Mouse (Mus musculus): ENCODE data around the gene Gm19935. TPM values are rescaled to one million over a fixed set of nuclear protein-coding genes. Genes with fewer than 3 reads are reported as not detected.

The Gm19935 gene
- polyA plus RNA-seq, 1 experiment: not detected

DNA sequence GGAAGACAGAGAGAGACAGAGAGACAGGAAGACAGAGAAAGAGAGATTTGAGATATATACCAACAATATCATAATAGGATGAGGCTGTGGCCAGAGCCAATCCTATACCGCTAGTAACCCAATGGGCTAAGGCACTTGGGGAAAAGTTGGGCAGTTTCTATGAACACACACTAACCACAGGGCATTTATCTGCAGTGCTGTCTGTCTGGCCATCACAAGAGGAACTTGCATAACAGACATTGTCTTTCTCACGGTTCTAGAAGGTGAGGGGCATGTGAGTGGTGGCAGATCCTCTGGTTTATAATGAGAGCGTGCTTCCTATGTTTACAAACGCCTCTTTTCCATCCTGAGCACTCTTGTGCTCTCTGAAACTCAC lies 3.1 kb upstream of the Gm19935 start:
- H3ac ChIP-seq (ENCODE audit: control insufficient read depth, insufficient read length): no peak overlapping the region
- no peak overlapping the region for H3K4me2 ChIP-seq (ENCODE audit: low read depth)
- TF ChIP-seq TCF3 (IDR thresholded peaks at IDR 0.05; ENCODE audit: insufficient read length, low read depth): no peak
- no peak for TF ChIP-seq USF1 (IDR thresholded peaks at IDR 0.05; ENCODE audit: low read depth)
- TF ChIP-seq MAX (IDR thresholded peaks at IDR 0.05; ENCODE audit: low read depth): no peak
- TF ChIP-seq TCF12 (IDR thresholded peaks at IDR 0.05; ENCODE audit: insufficient read depth, poor library complexity, severe bottlenecking): no peak
- TF ChIP-seq CEBPB (IDR thresholded peaks at IDR 0.05; ENCODE audit: insufficient read depth, poor library complexity, severe bottlenecking): no peak
- no peak for TF ChIP-seq REST (IDR thresholded peaks at IDR 0.05; ENCODE audit: insufficient read depth, insufficient read length)
- no peak for TF ChIP-seq E2F4 (IDR thresholded peaks at IDR 0.05; ENCODE audit: insufficient read depth)
- TF ChIP-seq POLR2AphosphoS2 (IDR thresholded peaks at IDR 0.05; ENCODE audit: insufficient read length, low read depth): no peak
- no peak for TF ChIP-seq MYOD1 (IDR thresholded peaks at IDR 0.05; ENCODE audit: control insufficient read depth in 1 of 3, insufficient read length in 2 of 3, low read depth in 2 of 3)
- TF ChIP-seq SRF (IDR thresholded peaks at IDR 0.05; ENCODE audit: control insufficient read depth, insufficient read length, low read depth): no peak
- TF ChIP-seq MYOG (IDR thresholded peaks at IDR 0.05; ENCODE audit: control insufficient read depth in 1 of 3, insufficient read depth in 1 of 3, insufficient read length in 2 of 3, low read depth in 2 of 3): no peak
- TF ChIP-seq POLR2A (IDR thresholded peaks at IDR 0.05; ENCODE audit: insufficient read length, low read depth): no peak
- H3K4me3 ChIP-seq: no peak overlapping the region
- H3K27me3 ChIP-seq (ENCODE audit: control insufficient read depth, insufficient read depth, insufficient read length): no peaks in the 10 kb centered on the region
- no peaks in the 10 kb centered on the region for H3K36me3 ChIP-seq (ENCODE audit: control insufficient read depth, insufficient read depth)
- no peaks in the 10 kb centered on the region for H3K79me2 ChIP-seq (ENCODE audit: control insufficient read depth, insufficient read depth)

DNA sequence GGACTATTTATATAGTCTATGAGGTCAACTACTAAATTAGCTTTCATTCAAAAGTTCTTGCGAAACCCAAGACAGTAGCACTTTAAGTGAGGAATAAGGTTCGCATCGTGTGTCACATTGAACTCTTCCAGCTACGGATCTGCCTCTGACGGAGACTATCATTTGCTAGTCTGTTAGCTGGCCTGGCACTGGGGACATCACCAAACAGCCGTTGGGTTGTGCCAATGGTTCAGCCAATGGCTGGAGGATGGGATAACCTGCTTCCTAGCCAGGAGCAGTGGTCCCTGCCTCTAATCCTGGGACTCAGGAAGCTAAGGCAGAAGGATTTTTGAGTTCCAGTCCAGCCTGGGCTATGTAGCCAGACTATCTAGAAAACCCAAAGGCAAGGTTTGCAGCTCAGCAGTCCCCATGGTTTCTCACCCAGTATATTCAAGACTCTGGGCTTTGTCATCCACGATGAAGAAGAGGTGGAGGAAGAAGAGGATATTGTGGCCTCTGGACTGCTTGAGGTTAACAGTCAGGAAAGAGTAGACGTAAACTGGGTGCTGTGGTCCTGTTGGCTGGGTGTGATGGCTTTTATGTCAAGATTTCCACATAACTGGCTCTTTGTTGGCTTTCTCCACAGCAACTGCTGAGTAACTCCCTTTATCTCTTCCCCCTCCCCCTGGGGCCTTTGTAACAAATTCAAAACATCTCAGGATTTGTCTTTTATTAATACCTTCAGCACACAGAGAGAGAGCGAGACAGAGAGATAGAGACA lies 2.5 kb upstream of the Gm19935 start:
- Histone ChIP-seq H3K36me3 (ENCODE audit: control insufficient read depth, insufficient read depth) (no peaks in the 10 kb centered on the region), H3K79me2 (ENCODE audit: control insufficient read depth, insufficient read depth) (no peaks in the 10 kb centered on the region), H3ac (ENCODE audit: control insufficient read depth, insufficient read length) (no peak overlapping the region), H3K4me2 (ENCODE audit: low read depth) (no peak overlapping the region), H3K27me3 (ENCODE audit: control insufficient read depth, insufficient read depth, insufficient read length) (no peaks in the 10 kb centered on the region), H3K4me3 (no peak overlapping the region)
- no peak for TF ChIP-seq E2F4 (IDR thresholded peaks at IDR 0.05; ENCODE audit: insufficient read depth)
- TF ChIP-seq CEBPB (IDR thresholded peaks at IDR 0.05; ENCODE audit: insufficient read depth, poor library complexity, severe bottlenecking): no peak
- no peak for TF ChIP-seq POLR2A (IDR thresholded peaks at IDR 0.05; ENCODE audit: insufficient read length, low read depth)
- TF ChIP-seq MYOG (IDR thresholded peaks at IDR 0.05; ENCODE audit: control insufficient read depth in 1 of 3, insufficient read depth in 1 of 3, insufficient read length in 2 of 3, low read depth in 2 of 3): no peak
- no peak for TF ChIP-seq TCF3 (IDR thresholded peaks at IDR 0.05; ENCODE audit: insufficient read length, low read depth)
- no peak for TF ChIP-seq REST (IDR thresholded peaks at IDR 0.05; ENCODE audit: insufficient read depth, insufficient read length)
- no peak for TF ChIP-seq SRF (IDR thresholded peaks at IDR 0.05; ENCODE audit: control insufficient read depth, insufficient read length, low read depth)

DNA sequence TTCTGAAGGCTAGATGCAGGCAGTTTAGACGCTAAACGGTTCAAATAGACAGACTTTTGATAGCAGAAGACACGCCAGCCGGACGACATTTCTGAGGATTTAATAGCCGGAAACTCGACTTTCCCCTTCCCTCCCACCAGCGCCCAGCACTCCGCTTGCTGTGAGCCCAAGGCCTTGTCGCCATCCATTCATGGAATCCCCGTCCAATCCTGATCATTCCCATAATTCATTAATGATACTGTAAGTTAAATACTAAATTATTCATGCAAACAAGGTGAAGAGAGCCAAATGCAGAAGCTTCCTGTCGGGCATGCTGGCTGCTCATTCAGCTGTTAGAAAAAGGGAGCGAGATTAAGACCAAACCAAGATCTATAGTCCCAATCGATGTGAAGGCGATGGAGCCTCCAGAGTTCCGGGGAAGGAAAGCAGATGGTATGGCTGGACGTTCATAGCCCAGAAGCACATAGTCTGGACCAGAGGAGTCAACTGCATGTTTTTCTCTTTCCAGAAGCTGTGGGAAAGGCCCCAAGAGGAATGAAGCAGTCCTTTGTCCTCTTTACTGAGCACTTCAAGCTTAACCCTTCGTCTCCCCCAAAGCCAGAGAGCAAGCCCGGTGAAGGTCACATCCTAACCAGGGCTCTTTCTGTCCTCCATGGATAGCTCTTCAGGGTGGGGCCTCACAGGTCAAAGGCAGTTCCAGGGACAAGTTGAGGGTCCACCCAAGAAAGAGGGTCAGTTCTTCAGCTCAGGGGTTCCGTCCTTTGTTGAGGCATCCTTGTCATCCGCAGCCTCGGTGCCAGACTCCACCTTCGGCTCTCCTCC lies 921 bp downstream of the Gm19935 start:
- Histone ChIP-seq H3K36me3 (ENCODE audit: control insufficient read depth, insufficient read depth) (no peaks in the 10 kb centered on the region), H3K27me3 (ENCODE audit: control insufficient read depth, insufficient read depth, insufficient read length) (no peaks in the 10 kb centered on the region)

DNA sequence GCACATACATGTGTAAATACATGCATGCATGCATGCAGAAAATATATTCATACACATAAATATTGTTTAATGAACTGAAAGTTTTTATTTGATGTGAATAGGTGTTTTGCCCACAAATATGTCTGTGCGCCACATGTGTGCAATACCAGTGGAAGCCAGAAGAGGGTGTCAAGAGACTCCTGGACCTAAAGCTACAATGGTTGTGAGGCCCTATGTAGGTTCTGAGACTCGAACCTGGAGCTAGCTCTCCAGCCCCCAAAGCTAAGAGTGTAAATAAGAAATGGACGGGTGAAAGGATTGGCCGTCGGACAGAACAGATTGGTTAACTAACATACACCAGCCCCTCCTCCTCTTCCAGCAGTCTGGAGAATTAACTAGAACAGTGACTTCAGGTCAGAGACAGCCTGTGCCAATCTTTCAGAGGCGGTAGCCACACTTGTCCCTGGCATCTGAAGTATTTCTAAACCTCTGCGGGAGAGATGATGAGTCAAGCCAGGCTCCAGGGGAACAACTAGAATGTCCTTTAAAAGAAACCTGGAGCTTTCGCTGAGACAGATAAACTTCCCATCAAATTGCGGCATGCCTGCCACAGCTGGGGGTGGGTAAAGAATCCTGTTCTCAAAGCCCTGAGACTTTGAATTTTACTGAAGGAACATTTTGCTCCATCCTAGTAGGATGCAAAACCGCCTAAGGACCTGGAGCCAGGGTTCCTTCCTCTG lies 3.4 kb downstream of the Gm19935 start:
- Histone ChIP-seq H3K4me3 (no peak overlapping the region), H3K4me2 (ENCODE audit: low read depth) (no peak overlapping the region), H3K79me2 (ENCODE audit: control insufficient read depth, insufficient read depth) (no peaks in the 10 kb centered on the region), H3K27me3 (ENCODE audit: control insufficient read depth, insufficient read depth, insufficient read length) (no peaks in the 10 kb centered on the region), H3K36me3 (ENCODE audit: control insufficient read depth, insufficient read depth) (no peaks in the 10 kb centered on the region), H3ac (ENCODE audit: control insufficient read depth, insufficient read length) (no peak overlapping the region)
- TF ChIP-seq CEBPB (IDR thresholded peaks at IDR 0.05; ENCODE audit: insufficient read depth, poor library complexity, severe bottlenecking): no peak
- no peak for TF ChIP-seq TCF12 (IDR thresholded peaks at IDR 0.05; ENCODE audit: insufficient read depth, poor library complexity, severe bottlenecking)
- TF ChIP-seq MYOG (IDR thresholded peaks at IDR 0.05; ENCODE audit: control insufficient read depth in 1 of 3, insufficient read depth in 1 of 3, insufficient read length in 2 of 3, low read depth in 2 of 3): no peak
- TF ChIP-seq TCF3 (IDR thresholded peaks at IDR 0.05; ENCODE audit: insufficient read length, low read depth): no peak
- TF ChIP-seq E2F4 (IDR thresholded peaks at IDR 0.05; ENCODE audit: insufficient read depth): no peak
- TF ChIP-seq USF1 (IDR thresholded peaks at IDR 0.05; ENCODE audit: low read depth): no peak
- TF ChIP-seq SRF (IDR thresholded peaks at IDR 0.05; ENCODE audit: control insufficient read depth, insufficient read length, low read depth): no peak

More for the DNA sequence above, 921 bp downstream of the Gm19935 start:
- no peak overlapping the region for H3K4me2 ChIP-seq (ENCODE audit: low read depth)
- H3ac ChIP-seq (ENCODE audit: control insufficient read depth, insufficient read length): no peak overlapping the region
- TF ChIP-seq TCF3 (IDR thresholded peaks at IDR 0.05; ENCODE audit: insufficient read length, low read depth) (no peak), E2F4 (IDR thresholded peaks at IDR 0.05; ENCODE audit: insufficient read depth) (no peak), REST (IDR thresholded peaks at IDR 0.05; ENCODE audit: insufficient read depth, insufficient read length) (no peak), TCF12 (IDR thresholded peaks at IDR 0.05; ENCODE audit: insufficient read depth, poor library complexity, severe bottlenecking) (no peak), POLR2A (IDR thresholded peaks at IDR 0.05; ENCODE audit: insufficient read length, low read depth) (no peak), CEBPB (IDR thresholded peaks at IDR 0.05; ENCODE audit: insufficient read depth, poor library complexity, severe bottlenecking) (no peak), MYOG (IDR thresholded peaks at IDR 0.05; ENCODE audit: control insufficient read depth in 1 of 3, insufficient read depth in 1 of 3, insufficient read length in 2 of 3, low read depth in 2 of 3) (no peak), USF1 (IDR thresholded peaks at IDR 0.05; ENCODE audit: low read depth) (no peak), POLR2AphosphoS2 (IDR thresholded peaks at IDR 0.05; ENCODE audit: insufficient read length, low read depth) (no peak), MAX (IDR thresholded peaks at IDR 0.05; ENCODE audit: low read depth) (no peak), SRF (IDR thresholded peaks at IDR 0.05; ENCODE audit: control insufficient read depth, insufficient read length, low read depth) (no peak), MYOD1 (IDR thresholded peaks at IDR 0.05; ENCODE audit: control insufficient read depth in 1 of 3, insufficient read length in 2 of 3, low read depth in 2 of 3) (no peak)
- H3K79me2 ChIP-seq (ENCODE audit: control insufficient read depth, insufficient read depth): no peaks in the 10 kb centered on the region
- H3K4me3 ChIP-seq: no peak overlapping the region

All from myocyte (in vitro differentiated cells).